Mouse (Mus musculus): ENCODE measurements around the gene 1600002K03Rik.

- TF ChIP-seq TAL1 (conservative IDR thresholded peaks at IDR 0.05; ENCODE audit: low read depth, low read length) (no peak), CTCF (IDR thresholded peaks at IDR 0.05; ENCODE audit: low read depth, low read length) (no peak), GATA2 (IDR thresholded peaks at IDR 0.05; ENCODE audit: borderline replicate concordance, low read depth, low read length) (no peak), GATA1 (IDR thresholded peaks at IDR 0.05; ENCODE audit: borderline replicate concordance, low read length) (no peak), POLR2AphosphoS5 (IDR thresholded peaks at IDR 0.05; ENCODE audit: insufficient replicate concordance, low read depth, low read length) (no peak)
Measured at GRCm38 (mm10) chr10:80187739-80188138, 15.0 kb downstream of the 1600002K03Rik start.

All from G1E (cell line).